Mouse (Mus musculus): ENCODE results near the gene Igfbp6. TPM values are rescaled to one million over a fixed set of nuclear protein-coding genes. Genes with fewer than 3 reads are reported as not detected.

Igfbp6 gene
- polyA plus RNA-seq (2021; fragmentation: Nextera tagmentation), result 189 and 214 TPM in 2 replicates
- long read RNA-seq, experiment 1, transcript Igfbp6-201 (4 exons, 1,112 nt), result major isoform, 66 of 69 reads
- long read RNA-seq, experiment 1, partial matches to known transcripts, result 2 of 69 reads
- long read RNA-seq, experiment 1, other reads (novel, unspliced or antisense), result 1 of 69 reads
- long read RNA-seq, experiment 2, transcript Igfbp6-201 (4 exons, 1,112 nt), result major isoform, 219 of 230 reads
- long read RNA-seq, experiment 2, partial matches to known transcripts, result 7 of 230 reads
- long read RNA-seq, experiment 2, other reads (novel, unspliced or antisense), result 4 of 230 reads

GRCm38 (mm10) chr15:102144274-102144711 is at the start of gene Igfbp6:
Gene Igfbp6 (plus strand): TSS chr15:102144362.

GRCm38 (mm10) chr15:102100161-102100981 is 43.8 kb upstream of the Igfbp6 start, which contains the start of gene Tns2:
Gene Tns2 (plus strand): TSS chr15:102100413.

GRCm38 (mm10) chr15:102136129-102136758 is 7.9 kb upstream of the Igfbp6 start, which contains the start of gene Spryd3:
Gene Spryd3 (minus strand): TSS chr15:102136234.

GRCm38 (mm10) chr15:102150301-102151135 is 6.4 kb downstream of the Igfbp6 start, which contains the start of gene Soat2:
Gene Soat2 (plus strand): TSS chr15:102150526.

Other genes with a start within 250 kb of the Igfbp6 start
- gene Krt4, start 219.6 kb upstream of the Igfbp6 start, polyA plus RNA-seq (2021; fragmentation: Nextera tagmentation), result not detected in 2 replicates
- 0.12 TPM in 1 of 2 replicates, not detected in the other for gene Krt79, start 204.0 kb upstream of the Igfbp6 start, polyA plus RNA-seq (2021; fragmentation: Nextera tagmentation)
- gene Krt78, start 190.1 kb upstream of the Igfbp6 start, polyA plus RNA-seq (2021; fragmentation: Nextera tagmentation), result not detected in 2 replicates
- gene Krt8, start 139.9 kb upstream of the Igfbp6 start, polyA plus RNA-seq (2021; fragmentation: Nextera tagmentation), result 0.09 and 0.16 TPM in 2 replicates
- gene Krt18, start 116.2 kb upstream of the Igfbp6 start, polyA plus RNA-seq (2021; fragmentation: Nextera tagmentation), result 0.41 and 1.1 TPM in 2 replicates
- 63.4 and 70.1 TPM in 2 replicates for gene Eif4b, start 70.6 kb upstream of the Igfbp6 start, polyA plus RNA-seq (2021; fragmentation: Nextera tagmentation)
- 4.7 and 7.1 TPM in 2 replicates for gene Tns2, start 43.9 kb upstream of the Igfbp6 start, polyA plus RNA-seq (2021; fragmentation: Nextera tagmentation)
- gene Spryd3, start 8.1 kb upstream of the Igfbp6 start, polyA plus RNA-seq (2021; fragmentation: Nextera tagmentation), result 30.7 and 78.8 TPM in 2 replicates
- gene Soat2, start 6.2 kb downstream of the Igfbp6 start, polyA plus RNA-seq (2021; fragmentation: Nextera tagmentation), result 0.05 and 0.12 TPM in 2 replicates
- gene Zfp740, start 58.9 kb downstream of the Igfbp6 start, polyA plus RNA-seq (2021; fragmentation: Nextera tagmentation), result 5.6 and 12.1 TPM in 2 replicates
- 17.3 and 23.7 TPM in 2 replicates for gene Csad, start 60.4 kb downstream of the Igfbp6 start, polyA plus RNA-seq (2021; fragmentation: Nextera tagmentation)
- gene Itgb7, start 87.6 kb downstream of the Igfbp6 start, polyA plus RNA-seq (2021; fragmentation: Nextera tagmentation), result 0.84 and 1.1 TPM in 2 replicates
- gene Rarg, start 113.2 kb downstream of the Igfbp6 start, polyA plus RNA-seq (2021; fragmentation: Nextera tagmentation), result 1.8 and 2.6 TPM in 2 replicates
- not detected in 2 replicates for gene Gm9918, start 126.2 kb downstream of the Igfbp6 start, polyA plus RNA-seq (2021; fragmentation: Nextera tagmentation)
- gene Mfsd5, start 135.1 kb downstream of the Igfbp6 start, polyA plus RNA-seq (2021; fragmentation: Nextera tagmentation), result 27.4 and 84.9 TPM in 2 replicates
- gene Espl1, start 151.9 kb downstream of the Igfbp6 start, polyA plus RNA-seq (2021; fragmentation: Nextera tagmentation), result 0.29 and 1.3 TPM in 2 replicates
- 1,254 and 1,594 TPM in 2 replicates for gene Pfdn5, start 181.8 kb downstream of the Igfbp6 start, polyA plus RNA-seq (2021; fragmentation: Nextera tagmentation)
- gene Myg1, start 187.3 kb downstream of the Igfbp6 start, polyA plus RNA-seq (2021; fragmentation: Nextera tagmentation), result 60.7 and 68.7 TPM in 2 replicates
- gene Aaas, start 206.4 kb downstream of the Igfbp6 start, polyA plus RNA-seq (2021; fragmentation: Nextera tagmentation), result 13.0 and 15.3 TPM in 2 replicates
- 0.74 and 0.84 TPM in 2 replicates for gene Sp7, start 222.8 kb downstream of the Igfbp6 start, polyA plus RNA-seq (2021; fragmentation: Nextera tagmentation)